Mouse (Mus musculus): ENCODE results near the gene Cox4i2. TPM values are rescaled to one million over a fixed set of nuclear protein-coding genes. Genes with fewer than 3 reads are reported as not detected.
A peak's percentile ranks its signal among the peaks of the same experiment; 100 is the strongest.

Cox4i2 gene
- 10 to 100 TPM; 17.8 to 19.1 TPM for total RNA-seq (2021)
- long read RNA-seq, experiment 1, transcript Cox4i2-201 (5 exons, 727 nt): major isoform, 12 of 12 reads
- long read RNA-seq, experiment 1, partial matches to known transcripts: 0 of 12 reads
- long read RNA-seq, experiment 1, other reads (novel, unspliced or antisense): 0 of 12 reads
- long read RNA-seq, experiment 2, transcript Cox4i2-201 (5 exons, 727 nt): major isoform, 6 of 6 reads
- long read RNA-seq, experiment 2, partial matches to known transcripts: 0 of 6 reads
- long read RNA-seq, experiment 2, other reads (novel, unspliced or antisense): 0 of 6 reads

- DNase-seq: peak; percentile 53 to 54
- intact Hi-C loops (cut with DNase I): loop anchor here (10.0 kb wide), 1 partner anchor 139 kb away; no protein-coding TSS in a partner anchor
Observed at GRCm38 (mm10) chr2:152753944-152754711, at the start of gene Cox4i2. Gene Cox4i2, plus strand, starts transcription at chr2:152754173.

- intact Hi-C loops (cut with DNase I): no loop called here
- no peak for DNase-seq
Observed at GRCm38 (mm10) chr2:152704256-152704605, 49.7 kb upstream of the Cox4i2 start.

GRCm38 (mm10) chr2:152704811-152705370 lies 49.1 kb upstream of the Cox4i2 start:
- intact Hi-C loops (cut with DNase I): no loop called here
- no peak for DNase-seq

GRCm38 (mm10) chr2:152705993-152706571 lies 47.9 kb upstream of the Cox4i2 start:
- intact Hi-C loops (cut with DNase I): loop anchor here (2.0 kb wide), 1 partner anchor 31 kb away; the partner anchor contains the start of gene Id1
- peak; percentile 70 to 74 for DNase-seq

GRCm38 (mm10) chr2:152707186-152707585 lies 46.8 kb upstream of the Cox4i2 start:
- DNase-seq: no peak
- intact Hi-C loops (cut with DNase I): loop anchor here (2.0 kb wide), 1 partner anchor 30 kb away; the partner anchor contains the start of gene Id1

GRCm38 (mm10) chr2:152707627-152708026 lies 46.3 kb upstream of the Cox4i2 start:
- peak; percentile 95 to 96 for DNase-seq
- intact Hi-C loops (cut with DNase I): loop anchor here (2.0 kb wide), 2 partner anchors 15 to 29 kb away; partner anchors contain the start of gene Id1

GRCm38 (mm10) chr2:152709066-152709465 lies 44.9 kb upstream of the Cox4i2 start:
- DNase-seq: no peak
- intact Hi-C loops (cut with DNase I): loop anchor here (2.0 kb wide), 1 partner anchor 14 kb away; no protein-coding TSS in a partner anchor

GRCm38 (mm10) chr2:152716241-152716772 lies 37.7 kb upstream of the Cox4i2 start:
- intact Hi-C loops (cut with DNase I): no loop called here
- no peak for DNase-seq

- intact Hi-C loops (cut with DNase I): no loop called here
- DNase-seq: no peak
Observed at GRCm38 (mm10) chr2:152717652-152718051, 36.3 kb upstream of the Cox4i2 start.

GRCm38 (mm10) chr2:152718076-152718475 lies 35.9 kb upstream of the Cox4i2 start:
- DNase-seq: no peak
- intact Hi-C loops (cut with DNase I): no loop called here

- intact Hi-C loops (cut with DNase I): loop anchor here (2.0 kb wide), 1 partner anchor 15 kb away; no protein-coding TSS in a partner anchor
- DNase-seq: peak; percentile 78 to 80
Observed at GRCm38 (mm10) chr2:152723651-152724331, 30.2 kb upstream of the Cox4i2 start.

- no peak for DNase-seq
- intact Hi-C loops (cut with DNase I): no loop called here
Observed at GRCm38 (mm10) chr2:152724332-152724723, 29.6 kb upstream of the Cox4i2 start.

GRCm38 (mm10) chr2:152725178-152725750 lies 28.7 kb upstream of the Cox4i2 start:
- intact Hi-C loops (cut with DNase I): no loop called here
- no peak for DNase-seq

- intact Hi-C loops (cut with DNase I): no loop called here
- no peak for DNase-seq
Observed at GRCm38 (mm10) chr2:152726213-152726612, 27.8 kb upstream of the Cox4i2 start.

GRCm38 (mm10) chr2:152726751-152727335 lies 27.1 kb upstream of the Cox4i2 start:
- intact Hi-C loops (cut with DNase I): no loop called here
- no peak for DNase-seq

GRCm38 (mm10) chr2:152727795-152728510 lies 26.0 kb upstream of the Cox4i2 start:
- peak; percentile 51 to 62 for DNase-seq
- intact Hi-C loops (cut with DNase I): no loop called here

GRCm38 (mm10) chr2:152728594-152728993 lies 25.4 kb upstream of the Cox4i2 start:
- intact Hi-C loops (cut with DNase I): no loop called here
- no peak for DNase-seq

- intact Hi-C loops (cut with DNase I): no loop called here
- peak in 1 of 2 experiments; percentile 29 for DNase-seq
Observed at GRCm38 (mm10) chr2:152729013-152729635, 24.8 kb upstream of the Cox4i2 start.
